Mouse (Mus musculus) fibroblast of lung, adult 2 months (primary cell): Measurements from ENCODE around the gene Dusp16.

Experiments used
- DNase-seq: peaks from one replicate; pipeline ENCODE4 v3.0.0-alpha.2; 2011; ENCODE audit warnings: low read depth

Dusp16 gene

DNA sequence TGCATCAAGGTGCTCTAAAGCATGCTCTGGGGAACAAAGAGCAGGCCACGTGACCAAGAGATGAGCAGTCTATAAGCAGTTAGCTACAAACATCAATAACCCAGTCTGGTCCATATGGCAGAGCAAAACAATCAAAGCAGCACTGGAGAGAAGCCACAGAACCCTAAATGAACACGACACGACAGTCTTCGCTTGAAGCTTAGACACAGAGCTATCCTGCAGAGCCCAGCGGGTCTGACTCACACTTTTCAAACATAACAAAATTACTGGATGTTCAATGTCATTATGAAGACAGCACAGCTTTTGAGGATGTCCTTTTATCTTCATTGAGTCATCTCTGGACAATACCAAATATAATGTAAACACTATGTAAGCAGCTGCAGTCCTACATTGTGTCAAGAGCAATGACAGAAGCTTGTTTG is 58.6 kb downstream of the Dusp16 start:
- DNase-seq = no peak

DNA sequence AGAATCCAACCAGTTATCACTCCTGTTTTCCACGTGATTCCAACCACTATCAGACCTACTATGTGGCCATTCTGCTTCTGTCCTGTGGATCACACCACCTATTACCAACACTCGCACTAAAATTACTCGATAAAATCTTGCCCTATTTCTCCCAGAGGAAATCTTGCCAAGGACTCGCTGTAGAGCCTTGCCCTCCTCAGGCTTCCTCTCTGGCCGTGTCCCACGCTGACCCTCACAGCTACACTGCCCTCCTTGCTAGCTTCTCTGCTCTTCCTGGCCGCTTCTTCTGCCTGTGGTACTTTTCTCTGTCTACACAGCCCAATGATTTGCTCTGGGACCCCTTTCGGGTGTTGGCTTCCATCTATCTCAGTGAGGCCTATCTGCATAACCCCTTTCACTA is 59.6 kb downstream of the Dusp16 start:
- no peak for DNase-seq

DNA sequence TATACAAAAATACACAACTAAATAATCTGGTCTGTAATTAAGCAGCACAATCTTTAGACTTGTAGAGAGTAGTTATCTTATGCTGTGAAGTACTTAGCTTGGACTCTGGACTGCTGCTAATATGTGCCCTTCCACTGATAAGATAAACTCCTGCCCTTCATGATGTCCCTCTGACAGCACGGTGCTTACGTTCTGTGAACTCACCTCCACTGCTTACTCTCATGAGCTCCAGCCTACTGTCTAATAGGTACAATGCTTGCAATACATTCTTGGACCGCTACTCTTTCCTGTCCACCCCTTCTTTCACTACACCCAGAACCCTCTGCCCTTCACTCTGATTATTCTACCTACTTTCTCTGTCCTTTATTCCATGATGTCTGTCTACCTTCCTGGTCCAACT is 61.4 kb downstream of the Dusp16 start:
- DNase-seq = no peak

DNA sequence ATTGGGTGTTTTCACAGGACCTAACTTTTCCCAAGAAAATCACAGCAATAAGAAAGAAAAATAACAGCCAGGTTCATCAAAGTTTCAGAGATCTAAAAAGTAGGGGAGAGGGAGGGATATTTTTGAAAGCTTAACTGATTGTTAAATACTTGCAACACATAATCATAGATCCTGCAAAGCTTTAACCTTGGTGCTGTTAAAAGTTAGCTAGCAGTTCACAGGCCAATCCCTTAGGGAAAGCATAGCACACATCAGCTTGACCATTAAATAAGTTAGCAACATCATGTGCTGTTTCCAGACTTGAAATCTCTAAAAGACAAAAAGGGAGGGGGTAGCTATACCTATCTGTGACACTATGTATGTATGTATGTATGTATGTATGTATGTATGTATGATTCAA is 67.0 kb downstream of the Dusp16 start:
- no peak for DNase-seq

DNA sequence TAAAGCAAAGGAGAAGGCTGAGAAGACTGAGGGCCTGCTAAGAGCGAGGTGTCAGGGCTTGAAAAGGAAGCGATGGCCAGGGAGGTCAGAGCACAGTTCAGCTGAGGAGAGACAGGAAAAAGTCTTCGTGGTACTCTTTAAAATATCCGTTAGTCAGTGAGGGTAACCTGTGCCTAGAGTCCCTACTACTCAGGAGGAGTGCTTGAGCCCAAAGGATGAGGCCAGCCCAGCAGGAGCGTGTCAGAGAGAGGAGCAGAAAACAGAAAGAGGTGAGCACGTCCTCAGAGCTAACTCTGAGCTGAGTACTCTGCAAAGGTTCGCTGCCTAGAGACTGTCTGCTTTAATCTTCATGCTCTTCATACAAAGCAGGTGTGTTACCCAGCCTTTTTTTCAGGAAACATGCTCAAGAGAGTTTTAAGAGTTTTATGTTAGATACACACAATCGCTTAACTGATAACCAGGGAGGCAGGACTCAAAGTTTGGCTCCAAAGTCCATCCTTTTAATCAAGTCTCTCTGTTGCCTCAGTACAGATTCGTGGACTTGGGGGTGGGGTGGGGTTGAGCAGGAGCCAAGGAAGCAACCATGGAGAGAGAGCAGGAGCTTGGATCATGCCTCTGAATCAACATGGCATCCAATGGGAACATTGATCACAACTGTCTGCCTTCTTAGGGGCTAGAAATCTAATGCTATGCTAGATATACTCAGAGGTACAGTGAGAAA is 68.4 kb downstream of the Dusp16 start:
- no peak for DNase-seq

DNA sequence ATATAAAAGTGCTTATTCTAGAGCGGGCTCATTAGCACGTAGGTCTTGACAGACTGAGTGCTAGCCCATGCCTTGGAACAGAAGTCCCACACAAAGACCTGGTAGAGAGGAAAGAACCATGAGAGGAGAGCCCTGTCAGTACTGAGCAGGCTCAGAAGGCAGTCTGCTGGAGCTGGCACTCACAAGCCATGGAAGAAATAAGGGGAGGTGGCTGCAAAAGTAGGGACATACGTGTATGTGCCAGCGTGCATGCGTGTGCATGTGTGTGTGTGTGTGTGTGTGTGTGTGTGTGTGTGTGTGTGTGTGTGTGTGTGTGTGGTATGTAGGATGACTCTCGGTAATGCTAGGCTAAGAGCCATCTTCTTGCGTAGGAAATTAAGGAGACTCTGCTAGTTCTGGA is 69.1 kb downstream of the Dusp16 start:
- no peak for DNase-seq

DNA sequence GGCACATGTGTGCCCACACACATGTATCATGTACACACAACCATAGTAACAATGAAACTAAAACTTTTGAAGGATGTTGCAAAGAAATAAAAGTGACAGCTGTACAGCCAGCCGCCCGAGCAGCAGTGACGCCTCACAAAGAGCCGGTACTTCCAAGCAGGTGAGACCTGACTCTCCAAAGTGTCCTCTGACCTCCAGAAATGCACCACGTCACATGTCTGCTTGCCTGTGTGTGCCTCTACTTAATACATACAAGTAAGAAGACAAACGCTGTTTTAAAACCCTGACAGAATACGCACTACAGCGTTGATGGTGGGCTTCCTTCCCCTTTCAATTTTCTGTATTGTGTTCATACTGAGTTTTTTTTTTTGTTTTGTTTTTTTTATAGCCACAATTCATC is 69.5 kb downstream of the Dusp16 start:
- no peak for DNase-seq

DNA sequence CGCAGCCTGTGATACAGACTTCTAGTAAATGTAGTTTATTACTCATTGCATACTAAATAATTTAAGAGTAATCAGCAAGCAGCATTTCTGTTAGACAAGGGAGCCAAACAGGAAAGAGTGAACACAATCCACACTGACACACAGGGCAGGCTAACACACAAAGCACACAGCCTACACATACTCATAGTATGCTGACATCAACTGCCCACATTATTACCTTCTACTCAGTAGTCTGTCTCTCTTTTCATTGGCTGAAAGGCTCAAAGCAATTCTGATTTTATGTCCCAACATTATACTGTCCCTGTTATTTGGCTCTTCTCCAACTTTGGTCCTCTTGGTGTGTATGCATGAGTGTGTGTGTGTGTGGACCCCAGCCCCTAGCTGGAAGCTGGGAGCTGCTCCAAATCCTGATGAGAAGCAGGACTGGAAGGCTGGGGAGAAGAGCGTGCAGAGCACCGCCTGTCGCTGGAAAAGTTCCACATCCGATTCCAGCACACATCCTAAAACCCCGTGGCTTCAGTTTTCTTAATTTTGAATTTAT is 70.6 kb downstream of the Dusp16 start:
- DNase-seq = no peak

DNA sequence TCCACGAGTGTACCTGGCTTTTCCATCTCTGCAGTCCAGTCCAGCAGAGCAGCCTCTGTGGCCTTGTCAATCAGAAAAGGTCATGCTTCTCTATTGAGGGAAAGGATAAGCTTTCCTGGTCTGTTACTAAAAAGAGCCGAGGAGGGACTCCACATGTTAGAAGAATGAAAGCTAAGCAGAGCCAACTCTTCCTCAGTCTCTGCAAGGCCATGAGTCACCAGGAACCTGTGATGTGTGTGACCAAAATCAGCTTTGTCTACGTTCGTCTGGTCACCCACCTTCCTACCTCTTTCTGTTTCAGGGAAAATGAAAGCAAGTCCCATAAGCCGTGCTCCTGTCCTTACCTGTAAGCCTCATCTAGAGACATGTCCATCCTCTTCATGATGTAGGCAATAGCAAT is 72.3 kb downstream of the Dusp16 start:
- no peak for DNase-seq

DNA sequence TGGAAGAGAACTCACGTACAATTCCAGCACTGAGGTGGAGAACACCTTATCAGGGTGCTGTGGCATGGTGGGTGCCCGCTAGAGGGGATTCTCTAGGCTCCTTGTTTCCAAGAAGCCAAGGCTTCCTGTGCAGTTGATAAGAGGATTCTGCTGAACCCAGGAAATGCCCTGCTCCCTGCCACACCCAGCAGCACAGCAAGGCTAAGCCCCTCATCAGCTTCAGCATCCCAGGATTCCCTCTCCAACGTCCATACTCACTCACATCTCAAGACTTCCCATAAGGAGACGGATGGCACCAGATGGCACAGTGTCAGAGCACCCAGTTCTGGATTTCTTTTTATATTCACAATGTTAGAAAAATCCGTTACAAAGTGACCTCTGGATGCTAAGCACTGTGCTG is 73.3 kb downstream of the Dusp16 start:
- no peak for DNase-seq

DNA sequence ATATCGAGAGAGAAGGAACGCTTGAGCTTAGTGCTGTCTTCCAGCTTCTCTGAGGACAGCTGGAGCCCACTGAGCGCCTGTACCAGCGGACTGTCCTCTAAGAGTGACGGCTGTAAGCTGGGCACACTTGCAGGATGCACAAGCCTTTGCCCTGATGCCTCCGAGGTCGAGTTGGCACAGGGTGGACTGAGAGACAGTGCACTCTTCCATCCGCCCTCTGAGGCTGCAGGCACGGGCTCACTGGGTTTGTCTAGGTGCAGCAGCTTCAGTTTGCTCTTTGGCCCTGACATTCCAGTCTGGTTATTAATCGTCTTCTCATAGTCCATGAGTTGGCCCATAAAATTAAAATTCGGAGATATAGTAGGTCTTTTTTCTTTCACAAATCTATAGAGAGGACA is 73.8 kb downstream of the Dusp16 start:
- DNase-seq = no peak

DNA sequence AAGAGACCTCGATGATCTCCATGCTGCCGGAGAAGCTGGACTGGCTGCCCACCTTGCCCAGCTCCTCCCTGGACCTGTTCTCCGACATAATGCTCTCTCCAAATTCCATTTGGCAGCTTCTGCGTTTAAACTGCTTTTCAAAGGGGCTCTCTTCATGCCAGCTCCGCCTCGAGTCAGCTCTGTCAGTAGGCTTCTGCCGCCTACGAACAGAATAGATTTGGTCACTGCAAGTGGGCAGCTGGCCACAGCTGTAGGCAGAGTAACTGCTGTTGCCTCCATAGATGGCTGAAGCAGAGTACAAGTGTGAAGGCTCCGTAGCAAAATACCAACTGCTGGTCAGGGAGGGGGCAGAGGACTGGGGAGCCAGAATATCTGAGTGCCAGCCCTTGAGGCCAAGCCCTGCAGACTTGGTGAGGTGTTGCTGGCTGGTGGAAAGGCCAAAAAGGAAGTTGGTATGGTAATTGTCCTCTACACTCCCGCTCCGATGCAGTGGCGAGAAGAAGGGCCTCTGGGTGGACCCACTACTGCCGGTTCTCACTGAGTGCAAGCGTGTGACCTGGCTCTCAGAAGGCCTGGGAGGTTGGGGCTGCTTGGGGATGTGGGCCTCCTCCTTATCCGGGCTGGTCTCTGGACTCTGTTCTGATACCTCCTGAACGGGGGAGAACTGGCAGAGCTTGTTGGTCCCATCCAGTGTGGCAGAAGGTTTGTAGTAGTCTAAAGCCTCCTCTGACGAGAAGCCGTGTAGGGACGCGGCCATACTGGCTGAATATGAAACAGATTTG is 74.3 kb downstream of the Dusp16 start:
- DNase-seq = no peak

DNA sequence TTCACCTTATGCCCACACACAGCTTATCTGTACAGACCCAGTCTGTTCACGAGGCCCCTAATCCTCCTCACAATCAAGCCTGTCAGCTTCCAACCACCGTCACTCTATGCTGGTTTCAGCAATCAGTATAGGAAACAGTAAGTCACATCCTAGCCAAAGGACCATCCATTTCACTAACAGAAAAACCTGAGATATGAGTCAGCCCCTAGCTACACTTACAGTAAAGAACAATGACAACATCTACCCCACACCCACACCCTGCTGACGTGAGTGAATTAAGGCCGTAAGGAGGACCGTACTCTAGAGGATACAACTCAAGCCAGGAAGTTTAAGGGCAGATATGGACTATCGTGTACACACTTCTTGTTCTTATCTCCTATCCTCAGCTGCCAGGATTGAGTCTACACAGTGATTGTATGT is 76.2 kb downstream of the Dusp16 start:
- DNase-seq = no peak

DNA sequence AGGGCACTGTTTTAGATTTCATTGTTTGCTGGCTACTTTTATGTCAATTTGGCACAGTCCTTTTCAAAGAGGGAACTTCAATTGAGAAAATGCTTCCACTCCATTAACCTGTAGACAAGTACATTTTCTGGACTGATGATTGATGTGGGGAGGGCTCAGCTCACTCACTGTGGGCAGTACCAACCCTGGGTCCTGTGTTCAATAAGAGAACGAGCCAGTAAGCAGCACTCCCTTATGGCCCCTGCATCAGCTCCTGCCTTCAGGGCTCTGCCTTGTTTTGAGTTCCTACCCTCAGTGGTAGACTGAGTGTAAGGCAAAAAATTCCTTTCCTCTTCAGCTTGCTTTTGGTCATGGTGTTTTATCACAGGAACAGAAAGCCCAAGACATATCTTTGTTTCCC is 78.5 kb downstream of the Dusp16 start:
- no peak for DNase-seq

DNA sequence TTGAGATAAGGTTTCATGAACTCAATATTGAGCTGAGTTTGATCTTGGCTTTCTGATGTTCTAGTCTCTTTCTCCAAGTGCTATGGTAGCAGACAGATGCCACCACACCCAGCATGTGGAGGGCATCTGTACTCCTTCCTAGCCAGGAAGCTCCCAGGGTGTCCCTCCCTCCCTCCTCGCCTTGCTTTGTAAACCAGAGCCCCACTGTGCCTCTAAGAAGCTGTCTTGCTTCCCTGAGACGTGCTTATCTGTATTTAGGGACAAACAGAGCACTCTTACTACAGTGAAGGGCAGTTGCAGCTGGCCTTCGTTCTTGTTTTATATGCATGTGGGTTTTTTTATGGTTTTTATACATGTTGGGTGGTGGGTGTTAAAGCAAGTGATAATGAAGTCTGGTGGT is 79.1 kb downstream of the Dusp16 start:
- no peak for DNase-seq

DNA sequence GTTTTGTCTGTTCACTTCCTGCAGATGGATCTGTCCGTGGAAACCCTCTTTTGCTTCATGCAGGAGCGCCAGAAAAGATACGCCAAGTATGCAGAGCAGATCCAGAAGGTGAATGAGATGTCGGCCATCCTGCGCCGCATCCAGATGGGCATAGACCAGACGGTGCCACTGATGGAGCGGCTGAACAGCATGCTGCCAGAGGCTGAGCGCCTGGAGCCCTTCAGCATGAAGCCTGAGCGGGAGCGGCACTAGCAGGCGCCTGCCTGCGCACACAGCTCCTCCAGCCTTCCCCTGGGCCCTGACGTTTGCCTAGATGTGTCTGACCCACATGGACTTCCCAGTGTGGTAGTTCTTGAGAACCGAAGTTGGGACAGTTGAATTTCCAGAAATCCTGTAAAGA is 82.4 kb downstream of the Dusp16 start:
- DNase-seq = no peak

DNA sequence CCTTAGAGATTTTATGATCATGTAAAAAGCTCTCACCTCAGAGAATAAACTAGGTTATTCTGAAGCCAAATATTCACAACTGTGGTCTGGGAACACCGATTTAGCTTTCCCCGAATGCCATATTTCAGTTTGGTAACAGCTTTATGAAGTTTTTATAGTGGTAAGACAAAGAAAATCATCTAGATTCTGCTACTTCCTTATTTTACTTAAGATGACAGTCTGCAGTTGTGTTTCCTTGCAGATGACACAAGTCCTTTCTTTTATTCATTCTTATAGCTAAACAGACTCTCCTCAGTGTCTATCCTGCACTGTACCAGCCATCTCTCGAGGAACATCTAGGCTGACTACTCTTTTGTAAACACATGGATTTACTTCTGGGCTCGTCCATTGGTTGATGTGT is 86.0 kb downstream of the Dusp16 start:
- DNase-seq = no peak

DNA sequence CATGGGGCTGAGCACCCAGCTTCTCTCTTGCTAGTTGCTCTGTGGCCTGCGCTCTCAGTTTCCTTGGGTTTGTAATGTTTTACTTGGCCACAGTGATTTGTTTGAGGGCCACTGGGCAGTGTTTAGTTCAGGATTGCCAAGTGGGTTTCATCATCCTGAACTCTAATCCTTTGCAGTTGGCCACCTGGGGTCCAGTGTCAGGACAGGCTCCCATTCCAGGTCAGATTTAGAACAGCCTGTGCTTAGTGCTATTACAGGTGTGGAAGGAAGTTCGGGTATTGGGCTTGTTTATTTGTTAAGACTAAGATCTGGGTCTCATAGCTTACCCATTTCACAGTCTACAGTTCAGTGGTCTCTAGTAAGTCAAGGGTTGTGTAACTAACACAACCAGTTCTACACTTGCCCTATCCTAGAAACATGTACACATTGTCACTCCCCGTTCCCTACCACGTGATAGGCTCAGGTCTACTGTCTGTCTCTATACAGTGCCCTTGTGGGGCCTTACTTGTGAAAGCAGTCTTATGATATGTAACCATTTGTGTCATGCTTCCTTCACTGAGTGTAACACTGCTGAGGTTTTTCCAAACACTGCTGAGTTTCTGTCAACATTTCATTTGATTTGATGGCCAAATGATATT is 89.3 kb downstream of the Dusp16 start:
- DNase-seq = no peak

DNA sequence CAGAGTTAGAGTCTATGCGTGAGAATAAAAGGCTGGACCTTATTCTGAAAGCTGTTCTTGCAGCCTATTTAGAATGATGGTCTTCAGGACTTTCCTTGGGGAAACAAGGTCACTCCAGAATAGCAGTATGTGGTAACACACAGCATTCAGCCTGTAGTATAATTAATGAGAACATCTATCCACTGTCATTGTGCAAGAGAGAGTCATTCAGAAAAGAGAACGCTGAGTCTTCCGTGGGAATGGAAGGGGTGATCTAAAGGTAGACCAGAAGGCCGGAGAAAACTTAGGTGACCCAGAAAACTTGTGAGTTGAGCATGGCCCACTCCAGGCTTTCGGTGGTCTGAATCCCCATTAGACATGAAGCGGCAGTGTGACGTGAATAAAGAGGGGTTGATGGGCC is 90.2 kb downstream of the Dusp16 start:
- no peak for DNase-seq

DNA sequence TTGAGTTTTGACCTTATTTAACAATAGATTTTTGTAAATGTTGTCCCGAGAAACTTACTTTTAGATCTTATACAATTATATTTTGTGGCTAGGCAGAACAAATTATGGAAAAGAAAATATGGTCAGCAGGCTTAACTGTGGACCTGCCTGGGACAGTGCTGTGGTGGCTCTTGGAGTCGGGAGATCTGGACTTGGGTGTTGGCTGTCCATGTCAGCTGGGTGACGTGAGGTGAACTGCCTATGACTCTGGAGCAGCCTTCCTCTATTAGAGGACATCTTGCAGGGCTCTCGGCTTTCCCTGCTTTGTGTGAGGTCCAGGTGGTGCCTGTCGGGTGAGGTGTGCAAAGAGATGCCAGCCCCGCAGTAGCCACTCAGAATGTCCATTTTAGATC is 91.2 kb downstream of the Dusp16 start:
- DNase-seq = no peak

DNA sequence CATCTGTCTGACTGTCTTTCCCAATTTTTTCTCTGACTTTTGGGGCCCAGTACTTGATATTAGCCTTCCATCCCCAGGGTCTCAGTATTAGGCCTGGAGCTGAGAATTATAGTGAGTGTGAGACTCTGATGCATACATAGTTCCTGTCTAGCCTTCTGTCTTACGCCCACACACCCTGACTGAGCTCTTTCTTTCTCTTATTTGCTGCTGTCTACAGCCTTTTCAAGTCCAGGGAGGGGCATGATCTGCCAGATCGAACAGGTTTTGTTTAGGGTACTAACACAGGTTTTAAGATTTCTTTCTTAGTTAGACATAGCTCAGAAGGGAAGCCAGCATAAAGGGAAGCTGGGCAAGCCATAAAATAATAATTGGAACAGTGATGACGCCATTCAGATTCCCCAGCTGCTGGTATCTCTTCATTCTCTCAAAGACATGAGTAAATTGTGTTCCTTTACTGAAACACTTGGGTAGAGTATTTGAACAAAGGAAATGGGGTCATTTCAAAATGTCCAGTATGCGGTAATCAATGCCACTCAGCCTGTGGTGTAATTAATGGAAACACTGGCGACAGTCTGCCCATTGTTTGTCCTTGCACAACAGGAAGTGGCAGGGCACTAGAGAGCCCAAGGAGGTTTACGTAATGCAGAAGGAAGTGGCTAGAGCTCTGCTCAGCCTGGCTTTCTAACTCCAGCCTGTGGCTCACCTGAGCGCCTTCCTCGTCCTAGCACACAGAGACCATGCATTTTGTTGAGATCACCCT is 91.8 kb downstream of the Dusp16 start:
- DNase-seq = no peak

DNA sequence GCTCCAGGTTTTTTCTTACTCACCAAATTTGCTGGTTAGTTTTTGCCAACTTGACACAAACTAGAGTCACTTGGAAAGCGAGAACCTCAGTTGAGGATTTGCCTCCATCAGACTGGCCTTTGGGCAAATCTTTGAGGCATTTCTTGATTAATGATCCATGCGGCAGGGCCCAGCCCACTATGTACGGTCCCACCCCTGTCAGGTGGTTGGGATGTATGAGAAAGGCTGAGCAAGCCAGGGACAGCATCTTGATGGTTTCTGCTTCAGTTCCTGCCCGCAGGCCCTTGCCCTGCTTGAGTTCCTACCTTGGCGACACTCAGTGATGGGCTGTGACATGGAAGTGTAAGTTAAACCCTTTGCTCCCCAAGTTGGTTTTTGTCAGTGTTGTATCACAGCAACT is 94.2 kb downstream of the Dusp16 start:
- DNase-seq = no peak
